Comparison of ENCODE assay signal across 8 mouse cellular contexts in genomic region chr7:70358848-70359591, GRCm38 (mm10). TPM values are rescaled to one million over a fixed set of nuclear protein-coding genes. Genes with fewer than 3 reads are reported as not detected.
DNase-seq lines count a peak whose midpoint lies in the region; ATAC-seq and TF ChIP-seq lines count a peak whose summit lies in the region.

No protein-coding gene starts in this region.

- peak overlapping the region; percentile 100 for H3K27ac ChIP-seq in lung, embryonic 14.5 days (ENCODE audit: low read depth)
- peak overlapping the region; percentile 76 for H3K27ac ChIP-seq in brown adipose tissue, adult 24 weeks (replicated peaks; ENCODE audit: low read depth, low read length)
- peak overlapping the region; percentile 94 for H3K27ac ChIP-seq in gastrocnemius, adult 2 months

- intact Hi-C loops in gastrocnemius, adult 2 months (cut with DNase I), result no loop called here

- peak overlapping the region; percentile 100 for H3K9ac ChIP-seq in lung, embryonic 14.5 days

- H3K36me3 ChIP-seq in lung, embryonic 14.5 days (ENCODE audit: insufficient read depth), result peaks cover 60% of the 10 kb centered on the region

- no peak for ATAC-seq in lung, embryonic 14.5 days (ENCODE audit: insufficient read depth)
- ATAC-seq in megakaryocyte-erythroid progenitor cell, adult 5-6 weeks (replicated peaks; ENCODE audit: low FRiP score, low TSS enrichment, poor library complexity, severe bottlenecking), result 0 out of 2 replicates have a peak, but pooled peaks have one; percentile 18

- H3K4me1 ChIP-seq in lung, embryonic 14.5 days (ENCODE audit: insufficient read depth), result peaks cover 12% of the 10 kb centered on the region
- peaks cover 20% of the 10 kb centered on the region for H3K4me1 ChIP-seq in brown adipose tissue, adult 24 weeks (ENCODE audit: control insufficient read depth, insufficient read depth, insufficient read length, low read length)

- no peaks in the 10 kb centered on the region for H3K27me3 ChIP-seq in lung, embryonic 14.5 days (ENCODE audit: insufficient read depth, low read length)

- H3K4me2 ChIP-seq in lung, embryonic 14.5 days, result peak overlapping the region; percentile 69

- peak overlapping the region; percentile 96 for H3K4me3 ChIP-seq in lung, embryonic 14.5 days (ENCODE audit: low read depth, low read length)
- H3K4me3 ChIP-seq in brown adipose tissue, adult 24 weeks (ENCODE audit: insufficient read depth, low read depth, low read length), result peak overlapping the region; percentile 92
- H3K4me3 ChIP-seq in gastrocnemius, adult 2 months, result peak overlapping the region; percentile 94

- WGBS in lung, embryonic 14.5 days, result under 1% methylated on average over 33 of the region's 33 CpGs

- H3K9me3 ChIP-seq in lung, embryonic 14.5 days (ENCODE audit: low read depth, low read length), result no peaks in the 10 kb centered on the region

- peak; percentile 55 for DNase-seq in lung, embryonic 14.5 days
- DNase-seq in lung, postnatal 14 days, result no peak
- peak; percentile 70 for DNase-seq in gastrocnemius, adult 2 months
- peak; percentile 71 for DNase-seq in kidney, adult 11 months
- DNase-seq in frontal cortex, postnatal 14 days (ENCODE audit: low spot score in 2 of 2), result no peak
- DNase-seq in spleen, postnatal 36 days (ENCODE audit: low spot score in 2 of 2), result no peak

- TF ChIP-seq CTCF in lung, embryonic 14.5 days (IDR thresholded peaks at IDR 0.05; ENCODE audit: low read depth), result no peak
- no peak for TF ChIP-seq CTCF in gastrocnemius, adult 2 months (IDR thresholded peaks at IDR 0.05)

RNA-seq across cellular contexts. Expression of gene Nr2f2, which starts 7.5 kb away (rescaled TPM):
- polyA plus RNA-seq in lung, embryonic 14.5 days (2014; fragmentation: Nextera tagmentation; extraction: Ambion mirVana), result 142 and 146 TPM in 2 replicates
- 10.5 and 14.5 TPM in 2 replicates for polyA plus RNA-seq in brown adipose tissue, adult 24 weeks (2012; ENCODE audit: insufficient read depth, insufficient read length, missing spikeins)
- 10 to 100 TPM; 15.8 to 16.2 TPM for total RNA-seq in gastrocnemius, adult 2 months (2021)
- not detected in 2 replicates for total RNA-seq in megakaryocyte-erythroid progenitor cell, adult 5-6 weeks (2014; fragmentation: Nextera tagmentation)
- total RNA-seq in megakaryocyte-erythroid progenitor cell, adult 5-6 weeks (2017), result not detected in 2 replicates

Comparison
In these comparisons a context has a peak if more than half of its experiments do, and no peak if none do; other contexts are left out.
1. DNase-seq: peak in lung, embryonic 14.5 days (single experiment), gastrocnemius, adult 2 months (single experiment) and kidney, adult 11 months (single experiment); none in lung, postnatal 14 days (single experiment), frontal cortex, postnatal 14 days (0 of 2) and spleen, postnatal 36 days (0 of 2).
2. RNA of gene Nr2f2, which starts 7.5 kb away (total RNA-seq): 15.8 to 16.2 TPM in gastrocnemius, adult 2 months; not detected in megakaryocyte-erythroid progenitor cell, adult 5-6 weeks; every median in the first group is over 10 times any median in the second.
3. Peak in every context shown above with its lines, with median percentiles within 50 percentile points of each other: H3K27ac ChIP-seq and H3K4me3 ChIP-seq.